Mouse (Mus musculus) heart, embryonic 16.5 days (tissue): ENCODE results near the gene Myo5a. TPM values are rescaled to one million over a fixed set of nuclear protein-coding genes. Genes with fewer than 3 reads are reported as not detected.

Source experiments
- ATAC-seq: fragments of 200-750 bp; cut with Nextera tagmentation; replicated peaks from 2 replicates; pipeline ENCODE4 v1.8.0; 2017; ENCODE audit warnings: moderate number of reproducible peaks; ENCODE audit not compliant: insufficient read depth, low FRiP score; ENCODE audit errors: extremely low read depth
- H3K27ac ChIP-seq: fragments of 300-500 bp; sonication (generic); 2 replicates; pipeline ENCODE4 v1.5.1; 2014; ENCODE audit warnings: mild to moderate bottlenecking, low read length, control low read depth, moderate library complexity
- H3K27me3 ChIP-seq: fragments of 300-500 bp; sonication (generic); 2 replicates; pipeline ENCODE4 v1.6.1; 2014; ENCODE audit warnings: low read length, mixed read lengths; ENCODE audit not compliant: control insufficient read depth, insufficient read depth
- H3K36me3 ChIP-seq: fragments of 300-500 bp; sonication (generic); 2 replicates; pipeline ENCODE4 v1.6.1; 2014; ENCODE audit not compliant: control insufficient read depth, insufficient read depth
- H3K4me1 ChIP-seq: fragments of 300-500 bp; sonication (generic); 2 replicates; pipeline ENCODE4 v1.6.1; 2014; ENCODE audit warnings: low read length, mixed read lengths; ENCODE audit not compliant: control insufficient read depth, insufficient read depth
- H3K4me2 ChIP-seq: fragments of 300-500 bp; sonication (generic); 2 replicates; pipeline ENCODE4 v1.6.1; 2014; ENCODE audit warnings: low read depth, mild to moderate bottlenecking, control low read depth, low read length
- H3K4me3 ChIP-seq: fragments of 300-500 bp; sonication (generic); 2 replicates; pipeline ENCODE4 v1.5.1; 2014; ENCODE audit warnings: mild to moderate bottlenecking, control low read depth, low read length
- H3K9ac ChIP-seq: fragments of 300-500 bp; sonication (generic); 2 replicates; pipeline ENCODE4 v1.6.1; 2014; ENCODE audit warnings: low read length, control low read depth
- H3K9me3 ChIP-seq: fragments of 300-500 bp; sonication (generic); replicated peaks from 2 replicates; pipeline ENCODE4 v1.6.1; 2016; ENCODE audit warnings: low read length; ENCODE audit not compliant: control insufficient read depth
- WGBS: fragments of 180-500 bp; shearing (Covaris S2); extraction: QIAGEN DNeasy Blood & Tissue Kit; methylation state at CpG from one replicate; pipeline ENCODE4 v1.1.7; 2014; 5-methylcytosine and 5-hydroxymethylcytosine counted together
- polyA plus RNA-seq: library from polyadenylated mRNA; unstranded; fragments of >200 nt; fragmentation: Nextera tagmentation; extraction: Ambion mirVana; gene quantifications from 2 replicates; pipeline ENCODE4 v1.2.1, GENCODE M21; 2015

Myo5a gene
- polyA plus RNA-seq, 1 experiment from 2014 or later, result 6.9 TPM

GRCm38 (mm10) chr9:75234271-75234741 is 163.5 kb downstream of the Myo5a start:
- no peak overlapping the region for H3K9ac ChIP-seq
- H3K4me3 ChIP-seq, result no peak overlapping the region
- H3K4me2 ChIP-seq, result no peak overlapping the region
- WGBS, result 49% methylated on average over 7 of the region's 7 CpGs
- H3K27me3 ChIP-seq, result peaks cover 3% of the 10 kb centered on the region; the same call in 1 of the 2 replicates
- no peak for ATAC-seq
- peaks cover 9% of the 10 kb centered on the region for H3K4me1 ChIP-seq
- no peak overlapping the region; the same call in 1 of the 2 replicates for H3K27ac ChIP-seq
- no peaks in the 10 kb centered on the region for H3K36me3 ChIP-seq
- no peaks in the 10 kb centered on the region for H3K9me3 ChIP-seq

- Histone ChIP-seq H3K9me3 (no peaks in the 10 kb centered on the region), H3K4me1 (peaks cover 9% of the 10 kb centered on the region), H3K27ac (peak overlapping the region; percentile 60), H3K4me2 (no peak overlapping the region), H3K4me3 (no peak overlapping the region), H3K36me3 (no peaks in the 10 kb centered on the region), H3K27me3 (peaks cover 3% of the 10 kb centered on the region; the same call in 1 of the 2 replicates), H3K9ac (no peak overlapping the region)
- 59% methylated on average over 12 of the region's 12 CpGs for WGBS
- no peak for ATAC-seq
Observed at GRCm38 (mm10) chr9:75234983-75235627, 164.3 kb downstream of the Myo5a start.

DNA sequence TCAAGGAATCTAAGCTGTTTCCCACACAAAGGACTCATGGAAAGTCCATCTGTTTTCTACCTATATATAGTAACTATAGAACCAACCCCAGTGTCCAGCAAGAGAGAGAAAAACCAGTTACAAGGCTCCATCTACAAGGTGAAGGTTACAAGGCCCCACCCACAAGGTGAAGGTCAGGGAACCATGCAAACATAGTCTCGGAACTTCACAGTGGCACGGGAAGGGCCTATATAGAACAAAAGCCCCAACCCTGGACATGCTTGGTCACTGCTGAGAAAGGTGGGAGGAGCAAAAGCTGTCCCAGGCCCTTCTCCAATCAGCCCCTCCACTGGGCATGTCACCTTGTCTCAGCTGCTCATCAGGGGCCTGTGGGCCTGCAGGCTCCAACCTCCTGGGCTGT is 164.9 kb downstream of the Myo5a start:
- no peak overlapping the region for H3K9ac ChIP-seq
- H3K4me3 ChIP-seq, result no peak overlapping the region
- peaks cover 9% of the 10 kb centered on the region for H3K4me1 ChIP-seq
- H3K9me3 ChIP-seq, result no peaks in the 10 kb centered on the region
- no peak overlapping the region for H3K4me2 ChIP-seq
- no peaks in the 10 kb centered on the region for H3K36me3 ChIP-seq
- H3K27ac ChIP-seq, result no peak overlapping the region
- peaks cover 3% of the 10 kb centered on the region; the same call in 1 of the 2 replicates for H3K27me3 ChIP-seq
- no peak for ATAC-seq
- 66% methylated on average over 2 of the region's 2 CpGs for WGBS

GRCm38 (mm10) chr9:75236416-75237308 is 165.8 kb downstream of the Myo5a start:
- Histone ChIP-seq H3K9ac (no peak overlapping the region), H3K36me3 (no peaks in the 10 kb centered on the region), H3K9me3 (no peaks in the 10 kb centered on the region), H3K27ac (no peak overlapping the region), H3K4me3 (no peak overlapping the region), H3K27me3 (no peaks in the 10 kb centered on the region; the same call in 1 of the 2 replicates), H3K4me2 (no peak overlapping the region), H3K4me1 (peaks cover 9% of the 10 kb centered on the region)
- ATAC-seq, result no peak
- 66% methylated on average over 12 of the region's 12 CpGs for WGBS

GRCm38 (mm10) chr9:75238179-75238578 is 167.4 kb downstream of the Myo5a start:
- H3K27ac ChIP-seq, result no peak overlapping the region
- H3K36me3 ChIP-seq, result no peaks in the 10 kb centered on the region
- no peaks in the 10 kb centered on the region for H3K9me3 ChIP-seq
- 76% methylated on average over 3 of the region's 3 CpGs for WGBS
- H3K27me3 ChIP-seq, result no peaks in the 10 kb centered on the region
- no peak overlapping the region for H3K4me2 ChIP-seq
- peaks cover 9% of the 10 kb centered on the region for H3K4me1 ChIP-seq
- H3K4me3 ChIP-seq, result no peak overlapping the region
- ATAC-seq, result no peak
- H3K9ac ChIP-seq, result no peak overlapping the region

DNA sequence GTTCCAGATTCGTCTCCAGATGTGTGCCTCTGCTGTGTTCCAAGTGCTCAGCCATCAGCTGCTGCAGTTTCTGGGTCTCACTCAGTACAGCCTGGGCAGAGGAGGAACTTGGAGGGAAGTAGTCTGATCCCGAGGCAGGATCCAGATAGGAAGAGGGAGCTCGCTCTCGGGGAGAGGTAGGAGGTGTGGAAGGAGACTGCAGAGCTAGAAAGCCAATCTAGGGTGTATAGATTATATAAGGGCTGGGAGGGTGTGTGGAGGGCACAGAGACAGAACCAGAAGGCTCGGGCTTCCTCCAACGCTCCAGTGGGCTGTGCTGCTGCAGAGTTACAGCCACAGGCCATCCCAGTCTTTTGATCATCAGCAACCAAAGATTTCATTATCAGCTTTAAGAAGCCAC is 172.2 kb downstream of the Myo5a start:
- H3K27ac ChIP-seq, result no peak overlapping the region
- no peaks in the 10 kb centered on the region for H3K36me3 ChIP-seq
- no peak for ATAC-seq
- no peaks in the 10 kb centered on the region for H3K27me3 ChIP-seq
- H3K4me2 ChIP-seq, result no peak overlapping the region
- H3K4me1 ChIP-seq, result 0 out of 2 replicates have a peak, but pooled peaks cover 2% of the 10 kb centered on the region
- WGBS, result 63% methylated on average over 6 of the region's 6 CpGs
- no peak overlapping the region for H3K9ac ChIP-seq
- H3K9me3 ChIP-seq, result no peaks in the 10 kb centered on the region
- no peak overlapping the region for H3K4me3 ChIP-seq

- WGBS, result 13% methylated on average over 5 of the region's 5 CpGs
- no peak overlapping the region for H3K27ac ChIP-seq
- ATAC-seq, result 0 out of 2 replicates have a peak, but pooled peaks have one; percentile 29
- H3K27me3 ChIP-seq, result no peaks in the 10 kb centered on the region
- H3K9ac ChIP-seq, result no peak overlapping the region
- H3K4me2 ChIP-seq, result no peak overlapping the region
- no peaks in the 10 kb centered on the region for H3K9me3 ChIP-seq
- 0 out of 2 replicates have a peak, but pooled peaks cover 2% of the 10 kb centered on the region for H3K4me1 ChIP-seq
- no peaks in the 10 kb centered on the region for H3K36me3 ChIP-seq
- H3K4me3 ChIP-seq, result no peak overlapping the region
Observed at GRCm38 (mm10) chr9:75243730-75244406, 173.1 kb downstream of the Myo5a start.

- no peak overlapping the region for H3K4me3 ChIP-seq
- no peak for ATAC-seq
- H3K9me3 ChIP-seq, result no peaks in the 10 kb centered on the region
- H3K36me3 ChIP-seq, result no peaks in the 10 kb centered on the region
- 0 out of 2 replicates have a peak, but pooled peaks cover 2% of the 10 kb centered on the region for H3K4me1 ChIP-seq
- WGBS, result 76% methylated on average over 4 of the region's 4 CpGs
- no peak overlapping the region for H3K27ac ChIP-seq
- no peaks in the 10 kb centered on the region for H3K27me3 ChIP-seq
- H3K9ac ChIP-seq, result no peak overlapping the region
- H3K4me2 ChIP-seq, result no peak overlapping the region
Observed at GRCm38 (mm10) chr9:75244527-75244926, 173.7 kb downstream of the Myo5a start.
